Mouse (Mus musculus) ES-E14 (cell line): ENCODE measurements at regions not wholly inside any gene's neighbourhood (a gene's known extent, or its start where the extent isn't known, plus 50 kb on each side); places are given as distances from the start of the nearest gene placed in this dataset.

Experiments
- DNase-seq: peaks from one replicate; pipeline ENCODE4 v3.0.0-alpha.2; 2013; ENCODE audit warnings: low read depth, low spot score
- H3K27ac ChIP-seq: 2 replicates; pipeline ENCODE4 v1.5.1; 2012; ENCODE audit warnings: low read depth, mild to moderate bottlenecking, low read length, moderate library complexity, mixed read lengths; ENCODE audit not compliant: poor library complexity, insufficient read depth, severe bottlenecking
- H3K36me3 ChIP-seq: 2 replicates; pipeline ENCODE4 v1.6.1; 2012; ENCODE audit warnings: mild to moderate bottlenecking, low read length, moderate library complexity, mixed read lengths; ENCODE audit not compliant: control insufficient read depth, poor library complexity, insufficient read depth, severe bottlenecking
- H3K4me1 ChIP-seq, 2 experiments: fragments of 150-350 bp in 1 of 2; sonication (generic) in 1 of 2; 2 replicates each; pipeline ENCODE4 v1.6.1; 2012; ENCODE audit warnings: low read length in 2 of 2, mild to moderate bottlenecking in 1 of 2, mixed read lengths in 1 of 2; ENCODE audit not compliant: control insufficient read depth in 2 of 2, insufficient read depth in 2 of 2, poor library complexity in 1 of 2
- H3K4me3 ChIP-seq, 2 experiments: fragments of 150-350 bp in 1 of 2; sonication (generic) in 1 of 2; 2 replicates each; pipeline ENCODE4 v1.5.1; 2012; ENCODE audit warnings: low read length in 2 of 2, low read depth in 1 of 2, mild to moderate bottlenecking in 1 of 2, mixed read lengths in 1 of 2; ENCODE audit not compliant: insufficient read depth in 1 of 2, poor library complexity in 1 of 2, severe bottlenecking in 1 of 2
- H3K9ac ChIP-seq: 2 replicates; pipeline ENCODE4 v1.6.1; 2012; ENCODE audit warnings: low read depth, mild to moderate bottlenecking, low read length, mixed read lengths; ENCODE audit not compliant: poor library complexity, insufficient read depth, severe bottlenecking
- H3K9me3 ChIP-seq: fragments of 150-350 bp; sonication (generic); 2 replicates; pipeline ENCODE4 v1.6.1; 2012; ENCODE audit warnings: low read depth, mild to moderate bottlenecking, low read length; ENCODE audit not compliant: control insufficient read depth, insufficient read depth
- CHD2 ChIP-seq: IDR thresholded peaks from 2 replicates; pipeline ENCODE4 v1.6.1; 2014; ENCODE audit warnings: mild to moderate bottlenecking, low read depth, low read length, inconsistent platforms
- HCFC1 ChIP-seq: IDR thresholded peaks from 2 replicates; pipeline ENCODE4 v1.6.1; 2012; ENCODE audit warnings: low read length, inconsistent platforms, borderline replicate concordance; ENCODE audit not compliant: insufficient read depth
- MAFK ChIP-seq: IDR thresholded peaks from 2 replicates; pipeline ENCODE4 v1.6.1; 2014; ENCODE audit warnings: mild to moderate bottlenecking, low read depth, low read length, inconsistent platforms; ENCODE audit not compliant: insufficient read depth
- ZC3H11A ChIP-seq: IDR thresholded peaks from 2 replicates; pipeline ENCODE4 v1.6.1; 2012; ENCODE audit warnings: low read depth, mild to moderate bottlenecking, inconsistent platforms, low read length, borderline replicate concordance
- ZNF384 ChIP-seq: IDR thresholded peaks from 2 replicates; pipeline ENCODE4 v1.6.1; 2012; ENCODE audit warnings: low read depth, low read length, inconsistent platforms
- in situ Hi-C, 2 experiments: fragments of 600-800 bp; cut with MboI; formaldehyde crosslinking; loops; one replicate each; pipeline ENCODE4 v1.15.1; 2025; ENCODE audit warnings: low sequenced_read_pairs in 2 of 2, inconsistent platforms in 1 of 2; ENCODE audit not compliant: unreplicated experiment in 2 of 2

- in situ Hi-C loops, result no loop called here
- Histone ChIP-seq H3K9ac (no peak overlapping the region), H3K36me3 (no peaks in the 10 kb centered on the region), H3K9me3 (no peaks in the 10 kb centered on the region), H3K27ac (no peak overlapping the region), H3K4me1 (no peaks in the 10 kb centered on the region), H3K4me3 (no peak overlapping the region)
- DNase-seq, result no peak
- TF ChIP-seq ZNF384, result no peak
Observed at GRCm38 (mm10) chr16:77500981-77501380, 100.9 kb downstream of the Gm11146 start.

- Histone ChIP-seq H3K4me1 (no peaks in the 10 kb centered on the region), H3K9me3 (no peaks in the 10 kb centered on the region), H3K4me3 (no peak overlapping the region), H3K9ac (no peak overlapping the region), H3K27ac (no peak overlapping the region), H3K36me3 (no peaks in the 10 kb centered on the region)
- in situ Hi-C loops, result no loop called here
- TF ChIP-seq CHD2, result no peak
- no peak for TF ChIP-seq ZC3H11A
- TF ChIP-seq HCFC1, result no peak
- TF ChIP-seq ZNF384, result no peak
- TF ChIP-seq MAFK, result no peak
- DNase-seq, result no peak
Observed at GRCm38 (mm10) chr16:77500413-77500812, 101.5 kb downstream of the Gm11146 start.

- DNase-seq, result no peak
- no peak overlapping the region for H3K4me3 ChIP-seq
- no peaks in the 10 kb centered on the region for H3K4me1 ChIP-seq
- H3K9me3 ChIP-seq, result no peaks in the 10 kb centered on the region
- no peak overlapping the region for H3K9ac ChIP-seq
- no peaks in the 10 kb centered on the region for H3K36me3 ChIP-seq
- in situ Hi-C loops, result no loop called here
- no peak overlapping the region for H3K27ac ChIP-seq
- TF ChIP-seq ZC3H11A, result no peak
- no peak for TF ChIP-seq MAFK
- TF ChIP-seq CHD2, result no peak
- no peak for TF ChIP-seq ZNF384
- no peak for TF ChIP-seq HCFC1
Observed at GRCm38 (mm10) chr16:77499537-77500301, 102.2 kb downstream of the Gm11146 start.

GRCm38 (mm10) chr16:77495310-77495709 lies 106.6 kb downstream of the Gm11146 start:
- H3K27ac ChIP-seq, result no peak overlapping the region
- H3K9ac ChIP-seq, result no peak overlapping the region
- no peaks in the 10 kb centered on the region for H3K4me1 ChIP-seq
- H3K36me3 ChIP-seq, result no peaks in the 10 kb centered on the region
- in situ Hi-C loops, result no loop called here
- no peak overlapping the region for H3K4me3 ChIP-seq
- DNase-seq, result no peak
- TF ChIP-seq MAFK (no peak), ZC3H11A (no peak), HCFC1 (no peak), CHD2 (no peak), ZNF384 (no peak)
- H3K9me3 ChIP-seq, result no peaks in the 10 kb centered on the region

- Histone ChIP-seq H3K9ac (no peak overlapping the region), H3K9me3 (no peaks in the 10 kb centered on the region), H3K27ac (no peak overlapping the region), H3K4me3 (no peak overlapping the region), H3K36me3 (no peaks in the 10 kb centered on the region), H3K4me1 (no peaks in the 10 kb centered on the region)
- in situ Hi-C loops, result no loop called here
- DNase-seq, result no peak
- no peak for TF ChIP-seq HCFC1
- TF ChIP-seq CHD2, result no peak
- no peak for TF ChIP-seq ZNF384
Observed at GRCm38 (mm10) chr16:77494042-77494441, 107.9 kb downstream of the Gm11146 start.
